Mouse (Mus musculus) intestine, embryonic 14.5 days (tissue): ENCODE measurements around the gene Mga. TPM values are rescaled to one million over a fixed set of nuclear protein-coding genes. Genes with fewer than 3 reads are reported as not detected.

Experiments used
- microRNA-seq: library from miRNA; unstranded; fragments of <30 nt; microRNA quantifications from one replicate; pipeline ENCODE4, GENCODE M21; 2016
- polyA plus RNA-seq: library from polyadenylated mRNA; unstranded; fragments of >200 nt; fragmentation: Nextera tagmentation; extraction: Ambion mirVana; gene quantifications from 2 replicates; pipeline ENCODE4 v1.2.1, GENCODE M21; 2014

The Mga gene
- polyA plus RNA-seq, 1 experiment from 2014 or later = 36.4 TPM

Small RNA genes within 50 kb of the gene (microRNA-seq; reads per million reads assigned to microRNA genes)
- not detected for gene Mir7665

Other genes starting within 250 kb of the Mga start
- 42.8 and 44.8 TPM in 2 replicates for gene Ndufaf1, start 234.4 kb upstream of the Mga start, polyA plus RNA-seq
- 29.4 and 32.0 TPM in 2 replicates for gene Rtf1, start 222.2 kb upstream of the Mga start, polyA plus RNA-seq
- 7.2 and 7.4 TPM in 2 replicates for gene Itpka, start 154.9 kb upstream of the Mga start, polyA plus RNA-seq
- 1.9 and 2.8 TPM in 2 replicates for gene Ltk, start 136.8 kb upstream of the Mga start, polyA plus RNA-seq
- gene Rpap1, start 109.7 kb upstream of the Mga start, polyA plus RNA-seq = 27.0 and 28.1 TPM in 2 replicates
- gene Tyro3, start 99.5 kb upstream of the Mga start, polyA plus RNA-seq = 18.9 and 21.9 TPM in 2 replicates
- gene Mapkbp1, start 75.5 kb downstream of the Mga start, polyA plus RNA-seq = 3.6 and 3.9 TPM in 2 replicates
- gene Jmjd7, start 130.3 kb downstream of the Mga start, polyA plus RNA-seq = 18.9 and 20.1 TPM in 2 replicates
- gene Gm28042, start 130.3 kb downstream of the Mga start, polyA plus RNA-seq = 2.2 and 3.0 TPM in 2 replicates
- 0.72 and 1.4 TPM in 2 replicates for gene Pla2g4b, start 136.2 kb downstream of the Mga start, polyA plus RNA-seq